Mouse (Mus musculus): ENCODE measurements at regions not wholly inside any gene's neighbourhood (a gene's known extent, or its start where the extent isn't known, plus 50 kb on each side); places are given as distances from the start of the nearest gene placed in this dataset.

DNA sequence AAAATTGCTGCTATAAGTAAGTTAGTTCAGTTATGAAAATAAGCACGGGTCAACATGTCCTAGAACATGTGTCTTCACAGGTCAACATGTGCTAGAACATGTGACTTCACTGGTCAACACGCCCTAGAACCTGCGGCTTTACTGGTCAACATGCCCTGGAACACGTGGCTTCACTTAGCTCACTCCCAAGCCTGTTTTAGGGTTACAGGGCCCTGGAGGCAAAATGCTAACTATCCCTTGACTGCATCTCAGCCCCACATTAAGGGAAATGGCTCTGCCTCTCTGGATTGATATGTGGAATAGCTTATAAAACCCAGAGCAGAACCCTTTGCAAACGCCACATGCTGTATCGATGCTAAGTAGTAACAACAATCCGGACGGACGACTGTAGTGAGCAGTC, 67.8 kb downstream of the Nkx6-1 start:
- no peak for DNase-seq (ENCODE audit: extremely low spot score, low read depth, low spot score)

GRCm38 (mm10) chr5:101591236-101591635, 73.6 kb downstream of the Nkx6-1 start:
- no peak for DNase-seq (ENCODE audit: extremely low spot score, low read depth, low spot score)

GRCm38 (mm10) chr5:101590341-101591124, 74.3 kb downstream of the Nkx6-1 start:
- DNase-seq (ENCODE audit: extremely low spot score, low read depth, low spot score) = no peak

- no peak for DNase-seq (ENCODE audit: extremely low spot score, low read depth, low spot score)
These were observed 91.8 kb downstream of the Nkx6-1 start for GRCm38 (mm10) chr5:101572966-101573365.

DNA sequence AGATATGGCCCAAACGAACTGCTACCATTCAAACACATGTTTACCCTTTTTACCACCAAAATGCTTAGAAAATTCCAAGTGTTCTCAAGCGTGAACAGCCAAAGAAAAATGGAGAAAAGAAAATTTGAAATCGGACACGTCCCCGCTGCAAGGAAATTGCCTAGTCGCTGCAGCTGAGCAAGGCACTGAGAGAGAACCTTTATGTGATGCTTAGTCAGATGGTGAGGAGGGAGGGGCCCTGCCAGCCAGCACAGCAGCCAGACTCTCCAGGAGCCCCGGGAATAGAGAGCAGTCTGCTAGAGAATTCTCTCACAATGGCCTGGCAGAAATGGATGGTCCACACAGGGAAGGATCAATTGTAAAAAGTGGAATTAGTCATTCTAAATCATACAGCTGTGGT, 99.0 kb downstream of the Nkx6-1 start:
- DNase-seq (ENCODE audit: extremely low spot score, low read depth, low spot score) = no peak

DNA sequence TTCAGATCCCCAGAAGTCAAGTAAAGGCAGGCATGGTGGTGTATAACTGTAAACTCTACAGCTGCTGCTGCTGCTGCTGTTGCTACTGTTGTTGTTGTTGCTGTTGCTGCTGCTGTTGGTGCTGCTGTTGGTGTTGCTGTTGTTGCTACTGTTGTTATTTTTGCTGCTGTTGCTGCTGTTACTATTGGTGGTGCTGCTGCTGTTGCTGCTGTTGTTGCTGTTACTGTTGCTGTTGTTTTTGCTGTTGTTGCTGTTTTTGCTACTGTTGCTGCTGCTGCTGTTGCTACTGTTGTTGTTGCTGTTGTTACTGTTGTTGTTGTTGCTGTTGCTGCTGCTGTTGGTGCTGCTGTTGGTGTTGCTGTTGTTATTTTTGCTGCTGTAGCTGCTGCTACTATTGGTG, 104.4 kb downstream of the Nkx6-1 start:
- DNase-seq (ENCODE audit: extremely low spot score, low read depth, low spot score) = no peak

DNA sequence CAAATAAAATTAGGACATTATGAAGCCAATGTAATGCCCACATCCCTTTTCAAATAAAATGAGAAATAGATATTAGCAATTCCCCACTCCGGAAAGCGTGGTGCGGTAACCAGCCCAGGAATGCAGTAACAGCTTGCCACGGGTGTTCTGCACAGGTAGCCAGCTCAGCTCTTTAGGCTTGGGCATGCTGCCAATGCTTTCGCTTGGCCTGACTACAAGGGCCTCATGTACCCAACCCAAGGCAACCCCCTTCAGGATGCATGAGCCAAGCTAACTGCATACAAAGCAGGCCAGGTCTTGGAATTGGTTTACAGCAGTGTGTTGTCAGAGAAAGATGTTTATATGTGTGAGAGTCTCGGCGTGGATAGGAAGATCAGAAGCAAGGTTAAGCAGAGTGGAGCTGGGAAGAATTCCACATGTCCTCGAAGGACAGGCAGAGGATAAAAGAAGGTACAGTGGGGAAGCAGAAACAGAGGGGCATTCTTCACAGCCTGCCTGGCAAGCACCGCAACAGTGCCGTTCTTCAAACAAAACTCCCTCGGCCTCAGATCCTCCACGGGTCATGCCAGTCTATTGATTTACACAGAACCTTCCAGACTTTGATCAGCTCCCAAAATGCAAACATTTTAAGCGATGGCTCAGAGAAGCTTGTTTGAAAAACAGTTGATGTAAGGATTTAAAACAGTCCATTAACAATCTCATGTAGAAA, 106.4 kb downstream of the Nkx6-1 start:
- no peak for DNase-seq (ENCODE audit: extremely low spot score, low read depth, low spot score)

GRCm38 (mm10) chr5:101557156-101557555, 107.6 kb downstream of the Nkx6-1 start:
- no peak for DNase-seq (ENCODE audit: extremely low spot score, low read depth, low spot score)

DNA sequence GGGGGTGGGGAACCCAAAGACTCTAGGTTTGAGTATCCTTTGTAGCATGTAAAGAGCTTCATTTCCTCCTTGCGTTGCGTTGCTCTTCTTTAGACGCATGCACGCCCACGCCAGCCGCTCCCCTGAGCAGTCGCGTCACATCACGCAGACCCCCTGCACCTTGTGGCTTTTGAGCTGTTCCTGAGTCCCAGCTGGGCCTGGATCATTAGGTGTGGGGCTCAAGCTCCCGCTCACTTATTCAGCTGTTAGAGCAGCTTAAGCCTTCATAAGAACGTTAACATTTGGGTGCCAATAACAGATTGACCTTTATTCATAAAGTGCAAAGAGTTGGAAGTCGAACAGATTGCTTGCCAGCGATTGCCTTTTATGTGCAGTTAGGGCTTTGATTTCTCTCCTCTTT, 121.5 kb downstream of the Nkx6-1 start:
- no peak for DNase-seq (ENCODE audit: extremely low spot score, low read depth, low spot score)

- DNase-seq (ENCODE audit: extremely low spot score, low read depth, low spot score) = no peak
These were observed 125.0 kb downstream of the Nkx6-1 start for GRCm38 (mm10) chr5:101539818-101540217.

DNA sequence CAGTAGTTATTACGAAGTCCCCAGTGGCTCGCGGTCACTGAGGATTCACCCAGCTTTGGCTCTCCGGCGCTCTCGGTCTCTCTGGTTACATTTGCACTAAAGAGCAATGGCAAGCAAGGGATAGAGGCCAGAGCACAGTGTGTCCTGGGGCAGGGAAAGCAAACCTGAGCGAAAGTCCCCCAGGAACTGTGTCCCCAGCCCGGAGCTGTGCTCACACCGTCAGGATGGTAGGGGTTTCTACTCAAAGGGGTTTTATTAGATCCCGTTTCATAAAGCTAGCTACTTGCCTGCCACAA, 125.6 kb downstream of the Nkx6-1 start:
- no peak for DNase-seq (ENCODE audit: extremely low spot score, low read depth, low spot score)

DNA sequence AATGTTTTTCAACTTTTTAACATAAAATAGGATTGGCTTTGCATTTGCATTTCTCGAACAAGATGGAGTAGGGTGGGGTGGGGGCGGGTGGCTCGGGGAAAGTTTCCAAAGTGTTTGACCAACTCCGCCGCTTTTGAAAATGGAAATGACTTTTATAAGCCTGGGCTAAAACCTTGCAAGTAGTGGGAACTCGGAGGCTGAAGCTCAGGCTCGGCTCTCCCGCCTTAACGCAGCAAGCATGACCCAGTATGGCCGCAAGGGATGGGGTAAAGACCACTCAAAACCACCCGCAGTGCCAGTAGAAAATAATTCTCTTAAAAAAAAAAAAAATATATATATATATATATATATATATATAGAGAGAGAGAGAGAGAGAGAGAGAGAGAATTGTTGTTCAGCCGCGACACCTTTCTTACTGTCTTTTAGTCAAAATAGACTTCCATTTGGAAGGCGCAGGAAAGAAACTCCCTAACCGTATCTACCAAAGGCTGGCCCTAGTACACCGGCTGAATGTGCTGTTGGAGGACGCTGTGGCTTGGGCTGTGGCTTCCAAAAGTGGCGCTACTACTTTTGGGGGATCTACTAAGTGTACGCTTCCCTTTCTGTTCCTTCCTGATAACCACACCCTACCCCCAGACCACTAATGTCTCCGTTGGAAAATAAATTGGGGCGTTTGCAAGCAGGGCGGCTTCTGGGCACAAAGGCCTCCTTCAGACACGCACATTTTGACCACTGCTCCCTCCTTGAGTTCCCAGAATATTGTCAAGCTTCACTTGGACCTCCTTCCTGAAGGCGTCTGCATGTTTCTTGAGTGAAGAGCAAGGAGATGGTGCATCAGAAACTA, 126.2 kb downstream of the Nkx6-1 start:
- DNase-seq (ENCODE audit: extremely low spot score, low read depth, low spot score) = no peak

- no peak for DNase-seq (ENCODE audit: extremely low spot score, low read depth, low spot score)
These were observed 127.0 kb downstream of the Nkx6-1 start for GRCm38 (mm10) chr5:101537518-101538380.

- DNase-seq (ENCODE audit: extremely low spot score, low read depth, low spot score) = no peak
These were observed 129.3 kb downstream of the Nkx6-1 start for GRCm38 (mm10) chr5:101535451-101535850.

- no peak for DNase-seq (ENCODE audit: extremely low spot score, low read depth, low spot score)
These were observed 139.4 kb downstream of the Nkx6-1 start for GRCm38 (mm10) chr5:101525346-101525745.

GRCm38 (mm10) chr5:101524670-101525069, 140.1 kb downstream of the Nkx6-1 start:
- no peak for DNase-seq (ENCODE audit: extremely low spot score, low read depth, low spot score)

- DNase-seq (ENCODE audit: extremely low spot score, low read depth, low spot score) = no peak
These were observed 140.9 kb downstream of the Nkx6-1 start for GRCm38 (mm10) chr5:101523902-101524301.

GRCm38 (mm10) chr5:101523490-101523889, 141.3 kb downstream of the Nkx6-1 start:
- DNase-seq (ENCODE audit: extremely low spot score, low read depth, low spot score) = no peak

DNA sequence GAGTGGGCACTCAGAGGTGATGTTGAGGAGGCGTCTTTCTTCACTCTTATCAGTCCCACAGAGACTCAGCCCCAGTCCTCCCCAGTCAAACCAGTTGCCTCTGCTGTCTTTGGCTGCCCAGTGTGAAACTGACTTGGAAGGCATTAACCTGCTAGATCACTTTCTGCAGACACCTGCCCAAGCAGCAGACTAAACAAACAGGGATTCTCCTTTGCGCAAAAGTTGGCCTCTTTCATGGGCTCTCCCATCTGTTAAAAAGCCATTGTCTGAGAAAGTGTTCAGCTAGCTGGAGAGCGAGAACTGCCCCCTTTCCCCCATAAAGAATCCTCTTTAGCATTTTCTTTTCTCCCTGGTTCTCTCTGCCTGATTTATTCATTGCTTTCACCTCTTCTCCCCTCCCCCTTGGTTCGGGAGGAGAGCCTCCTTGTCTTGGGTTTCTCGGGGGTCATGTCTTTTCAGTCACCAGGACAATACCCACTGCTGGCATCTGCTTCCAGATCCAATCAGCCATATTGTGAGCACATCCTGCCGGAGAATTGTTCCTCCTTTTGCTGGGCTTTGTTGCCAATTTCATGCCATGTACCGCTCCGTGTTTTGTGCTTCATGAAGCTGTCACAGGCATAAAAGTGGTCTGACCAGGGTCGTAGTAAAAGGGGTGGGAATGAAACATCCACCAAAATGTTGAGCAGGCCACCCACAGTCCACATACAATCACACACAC, 143.7 kb downstream of the Nkx6-1 start:
- no peak for DNase-seq (ENCODE audit: extremely low spot score, low read depth, low spot score)
